Mouse (Mus musculus): ENCODE measurements around the gene Ndufa3.
"Not testable (repeated sequence)": the region's sequence is repeated elsewhere in the genome, so short reads cannot be mapped to it uniquely, and the experiment has no call there.

The Ndufa3 gene

DNA sequence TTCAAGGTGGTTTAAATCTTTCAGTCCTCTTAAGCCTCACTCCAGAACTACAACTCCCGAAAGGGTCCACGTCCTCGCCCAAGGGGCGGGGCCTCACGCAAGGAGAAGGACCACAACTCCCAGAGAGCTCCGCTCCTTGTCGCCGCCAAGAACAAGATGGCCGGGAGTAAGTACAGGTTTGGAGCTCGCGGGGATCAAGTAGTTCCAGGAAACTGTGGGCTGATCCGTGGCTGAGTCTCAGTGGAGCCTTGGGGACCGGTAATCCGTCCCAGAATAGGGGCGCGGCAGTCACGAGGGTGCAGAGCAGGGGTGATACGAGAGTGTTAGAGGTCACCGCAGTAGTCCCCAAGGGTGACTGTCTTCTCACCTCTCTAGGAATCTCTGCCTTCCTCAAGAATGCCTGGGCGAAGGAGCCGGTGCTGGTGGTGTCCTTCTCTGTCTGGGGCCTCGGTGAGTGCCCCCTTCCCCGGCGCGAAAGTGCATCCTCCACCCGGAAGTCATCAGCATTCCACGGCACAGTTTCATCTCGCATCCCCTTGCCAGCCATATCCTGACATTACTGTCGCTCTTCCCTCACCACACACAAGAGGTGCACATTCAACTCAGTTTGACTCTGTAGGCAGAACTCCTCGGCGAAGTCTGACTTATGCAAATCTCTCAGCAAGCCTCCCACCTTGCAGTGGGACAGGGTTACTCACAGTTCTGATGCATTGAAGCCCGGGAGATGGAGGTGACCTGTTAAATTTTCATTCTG is at the start of gene Ndufa3:
Gene Ndufa3, plus strand, starts transcription at position 132 of the 754 bp plus-strand sequence.
- in situ Hi-C loops (cut with MboI, MseI), result loop anchor here (25.0 kb wide), 2 partner anchors 220 to 820 kb away; partner anchors contain the start of genes Gm15448, Pira2 and Rdh13

GRCm38 (mm10) chr7:3569725-3570124 is 47.4 kb upstream of the Ndufa3 start:
- in situ Hi-C loops (cut with MboI, MseI), result loop anchor here (5.0 kb wide), 1 partner anchor 67 kb away; the partner anchor contains the start of gene Tarm1

DNA sequence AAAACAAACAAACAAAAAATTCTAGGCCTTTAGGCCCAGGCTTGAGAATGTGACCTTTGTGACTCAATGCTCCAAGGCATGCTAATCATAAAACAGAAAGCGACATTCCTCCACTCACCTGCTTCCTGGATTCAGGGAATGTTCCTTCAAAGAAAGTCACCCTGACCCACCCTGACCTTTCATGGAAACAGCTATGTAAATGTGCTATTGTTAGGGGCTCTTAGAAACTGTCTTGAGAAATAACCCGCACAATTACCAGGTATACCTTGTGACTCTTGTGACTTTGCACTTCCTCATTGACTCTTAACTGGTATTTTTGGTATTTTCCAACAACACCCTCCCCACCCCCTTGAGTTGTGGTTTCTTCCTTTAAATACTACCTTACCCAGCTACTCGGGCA is 46.6 kb upstream of the Ndufa3 start:
- in situ Hi-C loops (cut with MboI, MseI), result not testable (repeated sequence)

DNA sequence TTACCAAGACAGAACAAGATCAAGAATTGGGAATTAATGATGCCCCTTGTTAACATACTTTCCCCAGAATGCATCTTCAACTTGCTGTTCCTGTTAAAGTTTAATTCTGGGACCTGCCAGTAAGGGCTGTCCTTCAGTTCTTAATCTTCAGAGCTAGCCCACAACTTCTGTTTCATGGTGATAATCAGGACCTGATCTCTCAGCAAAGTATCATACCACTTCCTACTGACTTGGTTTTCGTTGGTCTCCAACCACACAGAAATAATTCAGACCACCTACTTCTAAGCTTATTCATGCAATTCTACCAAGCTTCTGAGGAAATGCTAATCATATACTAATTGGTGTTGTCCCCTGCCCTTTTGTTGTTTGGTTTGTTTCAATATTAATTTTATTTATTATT is 45.3 kb upstream of the Ndufa3 start:
- in situ Hi-C loops (cut with MboI, MseI), result no loop called here

GRCm38 (mm10) chr7:3574216-3574615 is 43.0 kb upstream of the Ndufa3 start:
- in situ Hi-C loops (cut with MboI, MseI), result no loop called here

GRCm38 (mm10) chr7:3576354-3577124 is 40.6 kb upstream of the Ndufa3 start:
- in situ Hi-C loops (cut with MboI, MseI), result loop anchor here (25.0 kb wide), 1 partner anchor 364 kb away; no protein-coding TSS in a partner anchor

GRCm38 (mm10) chr7:3578196-3578595 is 39.0 kb upstream of the Ndufa3 start:
- in situ Hi-C loops (cut with MboI, MseI), result loop anchor here (25.0 kb wide), 1 partner anchor 366 kb away; no protein-coding TSS in a partner anchor

DNA sequence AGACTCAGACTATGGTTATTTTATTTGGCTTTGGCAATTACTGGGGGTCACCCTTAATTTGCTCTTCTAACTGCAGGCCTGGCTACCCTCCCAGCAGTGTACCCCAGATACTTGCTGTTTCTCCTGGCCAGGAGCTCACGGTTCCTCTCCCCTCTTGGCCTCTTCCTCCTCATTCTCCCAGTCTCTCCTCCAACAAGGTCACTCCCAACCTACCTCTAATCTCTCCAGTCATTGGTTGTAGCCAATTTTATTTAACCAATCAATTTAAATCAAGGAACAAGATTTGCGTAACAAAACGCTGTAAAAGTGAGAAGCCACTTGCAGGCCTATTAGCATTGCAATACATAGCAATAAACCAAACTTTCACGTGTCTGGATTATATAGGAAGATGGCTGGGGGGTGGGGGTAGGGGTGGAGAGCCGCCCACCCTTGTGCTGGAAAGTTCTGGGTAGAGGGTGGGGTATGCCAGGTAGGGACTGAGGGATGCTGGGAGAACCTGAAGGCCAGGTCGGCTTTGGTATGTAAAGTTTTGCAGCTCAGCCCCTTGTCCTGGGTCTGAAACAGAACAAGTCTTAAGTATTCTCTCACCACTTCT is 38.1 kb upstream of the Ndufa3 start:
- in situ Hi-C loops (cut with MboI, MseI), result loop anchor here (25.0 kb wide), 1 partner anchor 367 kb away; no protein-coding TSS in a partner anchor

- in situ Hi-C loops (cut with MboI, MseI), result loop anchor here (25.0 kb wide), 1 partner anchor 368 kb away; no protein-coding TSS in a partner anchor
These were observed 37.1 kb upstream of the Ndufa3 start for GRCm38 (mm10) chr7:3580029-3580428.

DNA sequence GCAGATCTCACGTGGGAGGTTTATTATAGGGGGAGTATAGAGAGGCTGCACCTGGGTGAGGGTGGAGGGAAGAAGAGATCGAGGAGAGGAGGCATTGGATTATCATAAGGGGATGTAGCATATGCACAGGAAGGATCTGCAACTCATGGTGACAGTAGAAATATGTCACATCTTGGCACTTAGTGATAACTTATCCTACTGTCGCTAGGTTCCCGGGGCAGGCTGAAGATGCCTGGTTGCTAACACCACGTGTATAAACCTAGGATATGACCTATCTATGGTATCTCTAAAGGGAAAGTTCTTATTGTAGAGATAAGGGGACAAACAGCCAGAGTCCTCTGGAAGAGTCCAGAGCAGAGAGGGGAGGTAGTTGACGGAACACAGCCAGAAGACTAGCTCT is 31.4 kb upstream of the Ndufa3 start:
- in situ Hi-C loops (cut with MboI, MseI), result loop anchor here (25.0 kb wide), 1 partner anchor 373 kb away; no protein-coding TSS in a partner anchor

GRCm38 (mm10) chr7:3586255-3586654 is 30.9 kb upstream of the Ndufa3 start:
- in situ Hi-C loops (cut with MboI, MseI), result loop anchor here (25.0 kb wide), 1 partner anchor 374 kb away; no protein-coding TSS in a partner anchor

DNA sequence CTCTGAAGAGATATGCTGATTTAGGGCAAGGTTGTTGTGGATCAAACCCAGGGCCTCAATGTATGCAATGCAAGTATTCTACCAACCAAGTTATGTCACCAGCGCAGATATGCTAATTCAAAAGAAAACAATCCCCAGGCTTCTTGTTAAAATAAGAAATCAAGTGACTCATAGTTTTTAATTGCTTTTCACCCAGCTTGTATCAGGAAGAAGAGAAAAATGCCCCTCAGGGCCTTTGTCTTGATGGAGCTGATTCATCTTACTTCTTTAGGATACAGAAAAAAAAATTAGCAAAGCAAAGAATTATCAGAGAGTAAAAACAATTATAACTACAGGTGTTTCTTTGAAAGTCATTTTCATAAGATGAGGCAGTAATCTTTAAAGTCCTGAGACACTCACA is 29.9 kb upstream of the Ndufa3 start:
- in situ Hi-C loops (cut with MboI, MseI), result loop anchor here (25.0 kb wide), 1 partner anchor 375 kb away; no protein-coding TSS in a partner anchor

DNA sequence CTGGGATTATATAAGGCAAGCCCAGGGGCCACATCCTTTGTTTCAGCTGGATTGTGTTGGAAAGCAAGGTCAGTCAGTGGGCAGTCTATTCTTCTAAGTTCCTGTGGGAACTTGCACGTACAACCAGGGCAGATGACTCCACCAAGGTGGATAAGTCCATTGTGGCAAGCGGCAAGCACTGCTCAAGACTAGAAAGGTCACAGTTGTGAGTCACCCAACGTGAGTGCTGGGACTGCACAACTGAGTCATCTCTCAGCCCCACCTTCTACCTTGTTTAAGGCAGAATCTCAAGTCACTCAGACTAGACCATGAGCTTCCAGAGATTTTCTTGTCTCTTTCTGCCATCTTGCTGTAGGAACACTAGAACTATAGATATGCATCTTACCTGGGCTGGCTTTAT is 26.6 kb upstream of the Ndufa3 start:
- in situ Hi-C loops (cut with MboI, MseI), result loop anchor here (25.0 kb wide), 1 partner anchor 378 kb away; no protein-coding TSS in a partner anchor

GRCm38 (mm10) chr7:3591534-3591933 is 25.6 kb upstream of the Ndufa3 start:
- in situ Hi-C loops (cut with MboI, MseI), result loop anchor here (25.0 kb wide), 1 partner anchor 379 kb away; no protein-coding TSS in a partner anchor

DNA sequence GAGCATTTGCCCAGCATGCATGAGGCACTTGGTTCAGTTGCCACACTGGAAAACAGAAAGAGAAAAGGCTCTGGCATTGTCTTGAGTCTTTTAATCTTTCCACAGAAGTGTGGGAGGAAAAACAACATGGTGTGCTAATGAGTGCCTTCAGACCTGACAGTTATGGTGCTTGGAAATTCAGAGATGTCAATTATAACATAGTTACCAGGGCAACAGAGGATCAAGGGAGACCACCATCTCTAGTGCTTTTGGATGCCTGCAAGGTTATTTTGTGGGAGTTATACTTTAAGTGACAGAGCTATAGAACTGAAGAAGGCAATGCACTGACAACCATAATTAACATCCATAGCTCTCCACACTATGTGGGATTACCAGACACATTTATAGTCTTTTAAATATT is 23.3 kb upstream of the Ndufa3 start:
- in situ Hi-C loops (cut with MboI, MseI), result loop anchor here (25.0 kb wide), 1 partner anchor 382 kb away; no protein-coding TSS in a partner anchor

GRCm38 (mm10) chr7:3594686-3595085 is 22.5 kb upstream of the Ndufa3 start:
- in situ Hi-C loops (cut with MboI, MseI), result loop anchor here (25.0 kb wide), 1 partner anchor 382 kb away; no protein-coding TSS in a partner anchor

DNA sequence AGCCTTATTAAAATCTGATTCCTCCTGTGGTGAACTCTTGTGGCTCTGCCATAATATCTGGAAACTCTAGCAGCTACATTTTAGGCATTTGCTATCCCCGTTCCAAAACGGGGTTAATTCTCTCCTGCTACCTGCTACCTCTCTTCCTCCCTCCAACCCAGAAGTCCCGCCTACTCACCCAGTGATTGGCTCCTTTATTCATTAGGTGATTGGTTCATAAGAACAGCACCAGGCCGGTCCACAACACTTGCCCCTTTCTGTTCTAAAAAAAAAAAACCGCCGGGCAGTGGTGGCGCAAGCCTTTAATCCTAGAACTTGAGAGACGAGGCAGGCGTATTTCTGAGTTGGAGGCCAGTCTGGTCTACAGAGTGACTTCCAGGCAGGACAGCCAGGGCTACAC is 22.0 kb upstream of the Ndufa3 start:
- in situ Hi-C loops (cut with MboI, MseI), result loop anchor here (25.0 kb wide), 1 partner anchor 383 kb away; no protein-coding TSS in a partner anchor

DNA sequence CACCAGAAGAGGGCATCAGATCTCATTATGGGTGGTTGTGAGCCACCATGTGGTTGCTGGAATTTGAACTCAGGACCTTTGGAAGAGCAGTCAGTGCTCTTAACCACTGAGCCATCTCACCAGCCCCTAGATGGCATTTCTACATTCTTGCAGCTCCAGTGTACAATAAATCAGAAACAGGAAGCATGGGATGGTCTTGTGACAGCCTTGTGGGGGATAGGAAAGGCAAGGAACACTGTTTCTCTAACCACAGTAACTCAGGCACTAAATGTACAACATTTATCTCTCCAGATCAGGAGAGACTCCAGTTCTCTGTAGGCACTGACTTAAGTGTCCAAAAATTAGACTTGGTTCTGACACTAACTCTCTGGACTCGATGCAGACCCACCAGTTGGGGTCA is 19.4 kb upstream of the Ndufa3 start:
- in situ Hi-C loops (cut with MboI, MseI), result loop anchor here (25.0 kb wide), 1 partner anchor 385 kb away; no protein-coding TSS in a partner anchor

- in situ Hi-C loops (cut with MboI, MseI), result loop anchor here (25.0 kb wide), 2 partner anchors 236 to 836 kb away; partner anchors contain the start of genes Gm15448, Pira2 and Rdh13
These were observed 16.1 kb upstream of the Ndufa3 start for GRCm38 (mm10) chr7:3601119-3601518.

- in situ Hi-C loops (cut with MboI, MseI), result loop anchor here (25.0 kb wide), 2 partner anchors 231 to 831 kb away; partner anchors contain the start of genes Gm15448, Pira2 and Rdh13
These were observed 10.4 kb upstream of the Ndufa3 start for GRCm38 (mm10) chr7:3606798-3607197.

- in situ Hi-C loops (cut with MboI, MseI), result loop anchor here (25.0 kb wide), 2 partner anchors 230 to 830 kb away; partner anchors contain the start of genes Gm15448, Pira2 and Rdh13
These were observed 9.8 kb upstream of the Ndufa3 start for GRCm38 (mm10) chr7:3607391-3607790.
